Mouse (Mus musculus): ENCODE results near the gene Fbxo42. TPM values are rescaled to one million over a fixed set of nuclear protein-coding genes. Genes with fewer than 3 reads are reported as not detected.

The Fbxo42 gene
- polyA plus RNA-seq, 1 experiment from 2014 or later, result 29.3 TPM

DNA sequence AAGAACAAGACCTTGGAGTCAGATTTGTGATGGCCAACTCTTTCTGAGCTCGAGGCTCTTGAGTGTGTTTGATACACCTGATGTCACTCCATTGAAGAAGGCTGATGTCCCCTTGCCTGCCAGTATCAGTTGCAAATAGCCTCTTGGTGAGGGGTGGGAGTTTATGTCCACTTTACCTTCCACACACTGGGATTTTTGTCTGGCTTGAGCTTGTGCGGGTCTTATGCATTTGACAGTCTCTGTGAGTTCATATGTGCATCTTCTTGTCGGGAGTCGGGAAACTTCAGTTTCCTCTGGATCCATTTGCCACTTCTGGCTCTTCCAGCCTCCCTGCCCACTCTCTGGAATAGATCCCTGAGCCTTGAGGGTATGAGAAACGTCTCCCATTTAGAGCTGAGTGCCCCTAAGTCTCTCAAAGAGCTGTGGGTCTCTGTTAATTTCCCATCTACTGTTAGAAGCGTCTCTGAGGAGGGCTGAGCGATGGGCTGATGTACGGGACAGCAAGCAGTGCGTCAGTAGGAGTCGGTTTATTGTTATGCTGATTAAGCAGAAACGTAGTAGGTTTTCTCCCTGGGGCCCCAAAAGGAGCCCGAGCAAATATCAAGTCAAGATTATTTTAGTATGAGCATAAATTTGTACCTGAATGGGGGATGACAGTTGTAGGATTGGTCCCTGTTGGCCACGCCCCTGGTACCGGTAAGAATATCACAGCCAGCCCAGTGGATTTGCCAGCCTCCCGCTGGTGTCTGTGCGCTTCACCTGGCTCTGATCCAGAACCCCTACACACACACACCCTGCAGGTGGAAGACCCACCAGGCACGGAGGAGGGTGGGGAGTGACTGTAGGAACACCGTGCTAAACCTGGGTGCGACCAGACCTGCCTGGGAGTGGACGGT, 91.0 kb downstream of the Fbxo42 start:
- H3K27ac ChIP-seq, result no peak overlapping the region
- WGBS, result 4% methylated on average over 20 of the region's 20 CpGs
- H3K9ac ChIP-seq, result peak overlapping the region; percentile 33; the same call in 1 of the 2 replicates
- H3K9me3 ChIP-seq, result no peaks in the 10 kb centered on the region
- ATAC-seq (ENCODE audit: low FRiP score, low read depth), result no peak; the same call in 1 of the 2 replicates
- peak overlapping the region; percentile 31 for H3K4me3 ChIP-seq
- H3K4me2 ChIP-seq (replicated peaks), result peak overlapping the region; percentile 65
- H3K36me3 ChIP-seq, result no peaks in the 10 kb centered on the region
- H3K4me1 ChIP-seq, result peaks cover 29% of the 10 kb centered on the region
- peaks cover 65% of the 10 kb centered on the region for H3K27me3 ChIP-seq (replicated peaks)

DNA sequence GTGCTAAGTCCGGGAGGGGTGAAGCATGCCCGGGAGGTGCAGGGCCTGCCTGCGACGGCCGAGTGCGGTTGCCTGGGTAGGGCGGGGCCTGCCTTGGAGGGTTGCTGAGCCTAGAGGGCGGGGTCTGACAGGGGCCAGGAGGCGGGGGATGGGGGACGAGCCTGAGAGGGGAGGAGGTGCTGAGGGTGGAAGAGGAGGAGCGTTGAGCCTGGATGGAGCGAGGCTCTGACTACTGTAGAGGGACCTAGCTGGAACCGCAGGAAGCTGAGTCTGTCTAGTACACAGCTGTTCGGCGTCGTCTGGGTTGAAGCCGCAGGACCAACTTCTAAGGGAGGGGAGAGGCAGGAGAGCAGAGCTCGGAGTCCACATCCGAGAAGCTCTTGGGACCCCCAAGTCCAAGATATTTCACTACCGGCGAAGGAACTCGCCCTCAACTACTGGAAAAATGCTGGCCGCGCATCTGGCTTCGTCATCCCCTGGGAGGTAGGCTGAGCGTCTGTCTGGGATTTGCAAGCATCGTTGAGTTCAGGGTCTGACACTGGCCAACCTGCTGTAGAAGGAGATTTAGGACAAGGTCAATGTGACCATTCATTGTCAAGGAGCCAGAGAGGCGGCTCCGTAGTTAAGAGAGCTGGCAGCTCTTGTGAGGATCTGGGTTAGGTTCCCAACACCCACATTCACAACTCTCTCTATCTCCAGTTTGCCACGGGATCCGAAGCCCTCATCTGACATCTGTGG, 91.8 kb downstream of the Fbxo42 start, which contains the start of gene Arhgef19:
Gene Arhgef19, plus strand, starts transcription at position 112 of the 738 bp plus-strand sequence.
- H3K4me1 ChIP-seq, result peaks cover 33% of the 10 kb centered on the region
- peak within 1 kb of the TSS; percentile 65 for H3K4me2 ChIP-seq (replicated peaks)
- WGBS, result 2% methylated on average over 31 of the region's 31 CpGs
- H3K9me3 ChIP-seq, result no peaks in the 10 kb centered on the region
- no peaks in the 10 kb centered on the region for H3K36me3 ChIP-seq
- peak within 1 kb of the TSS; percentile 31 for H3K4me3 ChIP-seq
- H3K9ac ChIP-seq, result peak within 1 kb of the TSS; percentile 33; the same call in 1 of the 2 replicates
- peak; percentile 85 for ATAC-seq (ENCODE audit: low FRiP score, low read depth)
- no peak within 1 kb of the TSS for H3K27ac ChIP-seq
- H3K27me3 ChIP-seq (replicated peaks), result peaks cover 72% of the 10 kb centered on the region

DNA sequence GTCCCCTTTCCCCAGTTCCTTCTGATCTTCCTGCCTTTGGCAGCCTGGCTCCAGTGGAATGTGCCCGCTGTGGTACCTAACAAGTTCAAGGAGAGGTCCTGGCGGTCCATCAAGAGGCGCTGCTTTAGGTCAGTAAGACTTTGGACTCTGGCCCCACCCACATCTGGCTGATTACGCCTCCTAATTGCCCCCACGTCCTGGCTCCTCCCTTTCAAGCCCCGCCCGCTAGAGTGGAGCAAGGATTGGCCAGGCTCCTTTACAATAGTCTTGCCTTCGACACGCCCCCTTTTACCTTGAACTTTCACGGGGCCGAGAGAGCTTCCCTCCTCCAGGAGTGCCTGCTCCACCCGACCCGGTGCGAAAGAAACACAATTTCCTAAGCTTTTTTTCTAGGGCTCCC, 92.9 kb downstream of the Fbxo42 start:
- no peak overlapping the region for H3K9ac ChIP-seq
- ATAC-seq (ENCODE audit: low FRiP score, low read depth), result no peak
- H3K4me3 ChIP-seq, result no peak overlapping the region
- H3K4me2 ChIP-seq (replicated peaks), result peak overlapping the region; percentile 13; the same call in 1 of the 2 replicates
- 1% methylated on average over 14 of the region's 14 CpGs for WGBS
- H3K4me1 ChIP-seq, result peaks cover 41% of the 10 kb centered on the region
- H3K36me3 ChIP-seq, result no peaks in the 10 kb centered on the region
- no peaks in the 10 kb centered on the region for H3K9me3 ChIP-seq
- H3K27ac ChIP-seq, result no peak overlapping the region
- H3K27me3 ChIP-seq (replicated peaks), result peaks cover 79% of the 10 kb centered on the region

DNA sequence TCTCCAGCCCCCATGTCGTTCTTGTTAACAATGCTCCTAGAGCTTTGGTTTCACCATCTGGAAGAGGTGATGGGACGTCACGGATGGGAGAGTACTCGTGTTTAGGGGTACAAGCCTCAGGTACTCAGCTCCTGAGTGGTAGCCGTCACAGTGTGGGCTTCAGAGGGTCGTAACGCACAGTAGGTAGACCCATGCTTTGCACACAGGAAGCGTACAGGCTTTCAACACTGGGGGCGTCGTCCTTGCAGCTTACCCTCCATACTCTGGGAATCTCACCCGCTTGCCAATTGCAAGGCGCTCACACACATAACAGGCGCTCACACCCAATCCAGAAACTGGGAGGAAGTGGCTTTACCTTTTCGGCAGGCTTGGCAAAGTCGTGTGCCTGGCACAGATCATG, 94.1 kb downstream of the Fbxo42 start:
- no peak overlapping the region for H3K9ac ChIP-seq
- ATAC-seq (ENCODE audit: low FRiP score, low read depth), result no peak
- no peaks in the 10 kb centered on the region for H3K36me3 ChIP-seq
- no peak overlapping the region for H3K4me2 ChIP-seq (replicated peaks)
- H3K27me3 ChIP-seq (replicated peaks), result peaks cover 91% of the 10 kb centered on the region
- peaks cover 50% of the 10 kb centered on the region for H3K4me1 ChIP-seq
- H3K4me3 ChIP-seq, result no peak overlapping the region
- no peaks in the 10 kb centered on the region for H3K9me3 ChIP-seq
- WGBS, result 29% methylated on average over 15 of the region's 15 CpGs
- H3K27ac ChIP-seq, result no peak overlapping the region

DNA sequence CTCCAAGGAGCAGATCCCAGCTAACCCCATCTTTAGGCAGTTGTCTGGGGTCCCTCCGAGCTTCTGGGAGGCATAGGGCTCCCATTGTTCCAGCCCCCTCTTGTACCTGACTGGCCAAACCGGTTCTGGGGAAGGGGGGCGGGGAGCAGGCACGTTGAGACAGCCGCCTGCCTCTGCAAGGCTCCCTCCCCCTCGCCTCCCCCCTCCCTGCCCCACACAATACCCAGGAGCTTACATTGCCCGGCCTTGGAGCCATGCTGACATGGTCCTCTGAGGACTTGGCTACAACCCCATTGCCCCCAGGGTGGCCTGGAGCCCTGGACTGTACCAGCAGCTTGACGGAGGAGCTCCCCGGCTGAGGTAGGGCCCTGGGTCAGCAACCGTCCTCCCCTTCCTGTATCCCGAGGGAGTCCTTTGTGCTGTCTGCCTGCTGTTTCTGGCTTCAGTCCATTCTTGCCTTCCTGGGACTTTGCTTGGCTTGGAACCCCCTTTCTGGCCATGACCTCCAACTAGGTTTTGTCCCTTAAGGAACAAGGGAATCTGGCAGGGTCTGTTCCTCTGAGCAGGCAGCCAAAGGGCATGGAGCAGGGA, 95.0 kb downstream of the Fbxo42 start:
- WGBS, result 3% methylated on average over 11 of the region's 11 CpGs
- ATAC-seq (ENCODE audit: low FRiP score, low read depth), result no peak
- Histone ChIP-seq H3K4me2 (replicated peaks) (no peak overlapping the region; the same call in 1 of the 2 replicates), H3K36me3 (no peaks in the 10 kb centered on the region), H3K27ac (no peak overlapping the region), H3K27me3 (replicated peaks) (peaks cover 93% of the 10 kb centered on the region), H3K9me3 (no peaks in the 10 kb centered on the region), H3K4me3 (no peak overlapping the region), H3K9ac (no peak overlapping the region), H3K4me1 (peaks cover 59% of the 10 kb centered on the region)

DNA sequence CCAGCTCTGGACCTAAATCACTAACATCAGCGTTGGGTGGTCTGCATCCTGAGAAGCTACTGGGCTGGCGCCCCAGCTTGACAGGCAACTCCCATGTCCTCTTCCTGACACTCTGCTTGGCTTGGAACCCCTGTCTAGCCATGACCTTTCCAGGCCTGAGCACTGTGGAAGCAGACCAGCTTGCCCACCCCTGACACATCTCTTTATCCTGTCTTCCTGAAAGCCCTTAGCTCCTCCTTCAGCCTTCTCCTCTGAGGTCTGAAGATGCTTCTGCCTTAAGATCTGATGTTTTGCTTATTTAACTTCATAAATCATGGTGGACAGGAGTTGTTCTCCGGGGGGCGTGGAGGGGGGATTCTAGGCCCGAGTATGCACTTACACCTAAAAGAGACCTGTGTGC, 95.9 kb downstream of the Fbxo42 start:
- Histone ChIP-seq H3K9me3 (no peaks in the 10 kb centered on the region), H3K4me2 (replicated peaks) (no peak overlapping the region), H3K9ac (no peak overlapping the region), H3K27me3 (replicated peaks) (peaks cover 94% of the 10 kb centered on the region), H3K36me3 (no peaks in the 10 kb centered on the region), H3K27ac (no peak overlapping the region), H3K4me1 (peaks cover 62% of the 10 kb centered on the region), H3K4me3 (no peak overlapping the region)
- ATAC-seq (ENCODE audit: low FRiP score, low read depth), result no peak
- WGBS, result 65% methylated on average over 5 of the region's 5 CpGs

DNA sequence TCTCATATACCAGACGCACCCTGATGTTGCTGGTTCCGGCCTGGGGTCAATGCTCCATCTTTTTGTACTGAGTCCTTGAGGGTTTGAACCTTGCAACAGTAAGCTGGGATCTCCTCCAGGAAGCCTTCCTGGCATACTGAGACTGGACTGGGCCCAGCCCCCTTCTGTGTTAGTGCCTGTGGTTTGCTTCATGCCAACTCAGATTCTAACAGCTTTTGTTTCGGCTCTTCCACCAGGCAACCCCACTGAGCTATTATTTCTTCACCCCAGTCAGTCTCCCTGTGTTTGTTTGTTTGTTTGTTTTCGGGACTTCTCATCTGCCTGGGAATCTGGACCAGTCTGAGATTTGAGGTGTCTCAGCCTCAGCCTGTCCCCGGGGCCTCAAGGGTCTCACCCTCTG, 96.7 kb downstream of the Fbxo42 start:
- peaks cover 94% of the 10 kb centered on the region for H3K27me3 ChIP-seq (replicated peaks)
- no peak overlapping the region for H3K4me3 ChIP-seq
- no peak overlapping the region for H3K27ac ChIP-seq
- H3K4me1 ChIP-seq, result peaks cover 54% of the 10 kb centered on the region
- whole genome bisulfite sequencing, result 41% methylated on average over 5 of the region's 5 CpGs
- no peaks in the 10 kb centered on the region for H3K36me3 ChIP-seq
- H3K4me2 ChIP-seq (replicated peaks), result peak overlapping the region; percentile 30; the same call in 1 of the 2 replicates
- H3K9ac ChIP-seq, result 0 out of 2 replicates have a peak overlapping the region, but pooled peaks have one; percentile 41
- ATAC-seq (ENCODE audit: low FRiP score, low read depth), result no peak
- H3K9me3 ChIP-seq, result no peaks in the 10 kb centered on the region

DNA sequence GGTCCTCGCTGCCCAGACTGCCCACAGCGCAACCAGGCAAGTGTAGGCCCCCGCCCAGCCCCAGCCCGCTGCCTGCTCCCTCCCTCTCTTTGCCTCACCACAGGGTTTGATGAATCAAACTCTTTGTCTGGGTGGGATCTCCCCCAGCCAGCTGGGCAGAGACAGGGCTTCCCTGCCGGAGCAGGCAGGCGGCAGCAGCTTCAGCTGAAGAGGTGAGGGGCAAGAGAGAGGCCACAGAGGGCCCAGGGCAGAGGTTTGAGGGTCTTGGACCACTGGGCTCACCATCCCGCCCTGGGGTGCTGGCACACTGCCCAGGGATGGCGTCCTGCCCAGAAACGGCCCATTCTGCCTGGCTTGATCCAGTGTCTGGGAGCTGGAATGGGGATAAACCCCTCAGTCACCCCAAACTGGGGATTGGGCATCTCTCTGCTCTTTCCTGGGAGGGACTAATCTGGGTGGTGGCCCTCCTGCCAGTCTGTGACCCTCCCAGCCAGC, 97.3 kb downstream of the Fbxo42 start:
- Histone ChIP-seq H3K27ac (no peak overlapping the region), H3K4me3 (no peak overlapping the region), H3K9me3 (no peaks in the 10 kb centered on the region), H3K27me3 (replicated peaks) (peaks cover 95% of the 10 kb centered on the region), H3K9ac (peak overlapping the region; percentile 41; the same call in 1 of the 2 replicates), H3K36me3 (no peaks in the 10 kb centered on the region), H3K4me1 (peaks cover 48% of the 10 kb centered on the region), H3K4me2 (replicated peaks) (peak overlapping the region; percentile 30)
- WGBS, result 11% methylated on average over 9 of the region's 9 CpGs
- 0 out of 2 replicates have a peak, but pooled peaks have one; percentile 15 for ATAC-seq (ENCODE audit: low FRiP score, low read depth)

DNA sequence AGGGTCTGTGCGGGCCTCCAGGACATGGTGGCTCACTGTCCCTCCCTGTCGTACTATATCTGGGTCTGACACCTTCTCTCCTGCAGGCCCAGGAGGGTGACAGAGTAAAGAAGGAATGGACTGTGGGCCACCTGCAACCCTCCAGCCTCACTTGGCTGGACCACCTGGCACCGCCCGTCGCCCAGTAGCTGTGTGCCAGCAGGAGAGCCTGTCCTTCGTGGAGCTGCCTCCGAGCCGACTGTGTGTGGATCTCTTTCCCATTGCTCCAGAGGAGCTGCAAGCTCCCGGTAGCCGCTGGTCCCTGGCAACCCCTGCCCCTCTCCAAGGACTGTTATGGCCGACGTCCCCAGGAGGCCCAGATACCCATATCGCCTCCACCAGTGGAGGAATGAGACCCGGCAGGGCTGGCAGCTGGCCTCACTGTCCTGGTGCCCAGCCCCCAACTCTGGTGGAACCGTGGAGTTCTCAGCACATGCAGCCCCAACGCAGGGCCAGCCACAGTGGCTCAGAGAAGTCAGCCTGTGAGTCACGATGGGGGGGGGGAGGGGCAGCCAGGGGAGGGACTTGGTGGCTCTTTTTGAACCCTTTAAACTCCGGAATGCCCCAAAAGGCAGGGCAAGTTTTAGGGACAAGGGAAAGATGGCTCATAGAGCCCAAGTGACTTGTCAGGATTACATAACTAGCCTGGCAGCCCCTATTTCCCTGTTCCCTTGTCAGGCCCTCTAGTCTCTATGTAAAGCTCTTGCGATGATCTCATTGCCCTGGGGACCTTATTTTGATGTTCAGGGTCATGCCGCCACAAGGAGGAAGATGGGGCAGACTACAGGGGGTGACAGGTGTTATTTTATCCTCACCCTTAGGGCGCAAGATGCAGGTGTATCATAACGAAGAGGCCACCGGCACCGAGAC, 98.6 kb downstream of the Fbxo42 start:
- Histone ChIP-seq H3K27me3 (replicated peaks) (peaks cover 87% of the 10 kb centered on the region), H3K9ac (0 out of 2 replicates have a peak overlapping the region, but pooled peaks have one; percentile 29), H3K4me2 (replicated peaks) (peak overlapping the region; percentile 63), H3K9me3 (no peaks in the 10 kb centered on the region), H3K4me1 (peaks cover 41% of the 10 kb centered on the region), H3K36me3 (no peaks in the 10 kb centered on the region), H3K4me3 (no peak overlapping the region), H3K27ac (no peak overlapping the region)
- ATAC-seq (ENCODE audit: low FRiP score, low read depth), result no peak
- WGBS, result 20% methylated on average over 24 of the region's 24 CpGs

DNA sequence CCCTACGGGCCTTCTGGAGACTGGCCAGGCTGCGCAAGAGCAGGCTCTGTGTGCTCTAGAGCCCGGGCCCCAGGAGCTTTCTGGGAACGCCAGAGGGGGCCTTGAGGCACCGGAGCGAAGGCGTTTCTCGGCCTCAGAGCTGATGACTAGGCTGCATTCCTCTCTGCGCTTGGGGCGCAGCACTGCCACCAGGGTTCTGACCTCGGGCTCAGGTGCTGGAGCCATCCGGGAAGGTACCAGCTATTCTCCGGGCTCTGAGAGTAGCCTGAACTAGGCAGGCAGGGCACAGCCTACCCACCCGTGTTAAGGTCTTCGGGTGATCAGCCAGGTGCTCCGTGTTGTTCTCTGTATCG, 99.3 kb downstream of the Fbxo42 start:
- 4% methylated on average over 17 of the region's 17 CpGs for WGBS
- Histone ChIP-seq H3K4me1 (peaks cover 41% of the 10 kb centered on the region), H3K9me3 (no peaks in the 10 kb centered on the region), H3K4me2 (replicated peaks) (peak overlapping the region; percentile 63), H3K9ac (0 out of 2 replicates have a peak overlapping the region, but pooled peaks have one; percentile 29), H3K36me3 (no peaks in the 10 kb centered on the region), H3K27me3 (replicated peaks) (peaks cover 81% of the 10 kb centered on the region), H3K4me3 (peak overlapping the region; percentile 33; the same call in 1 of the 2 replicates), H3K27ac (no peak overlapping the region)
- ATAC-seq (ENCODE audit: low FRiP score, low read depth), result no peak
